Mouse (Mus musculus): ENCODE measurements around the gene Arhgap45. TPM values are rescaled to one million over a fixed set of nuclear protein-coding genes. Genes with fewer than 3 reads are reported as not detected.
A peak's percentile ranks its signal among the peaks of the same experiment; 100 is the strongest.
"Not testable (repeated sequence)": the region's sequence is repeated elsewhere in the genome, so short reads cannot be mapped to it uniquely, and the experiment has no call there.

The Arhgap45 gene
- polyA plus RNA-seq, 1 experiment = 1.6 TPM

GRCm38 (mm10) chr10:80052374-80052764, 35.9 kb downstream of the Arhgap45 start:
- H3K4me3 ChIP-seq (ENCODE audit: insufficient read depth, poor library complexity, severe bottlenecking) = no peak overlapping the region
- TF ChIP-seq MYOD1 (IDR thresholded peaks at IDR 0.05; ENCODE audit: control insufficient read depth, insufficient read length, low read depth) = no peak
- TF ChIP-seq CEBPB (IDR thresholded peaks at IDR 0.05; ENCODE audit: low read depth) = no peak
- no peak for TF ChIP-seq FOSL1 (IDR thresholded peaks at IDR 0.05; ENCODE audit: insufficient read depth, low read length, poor library complexity, severe bottlenecking)
- TF ChIP-seq MYOG (IDR thresholded peaks at IDR 0.05; ENCODE audit: control insufficient read depth, extremely low read depth, insufficient read length) = no peak
- no peak for TF ChIP-seq MAX (IDR thresholded peaks at IDR 0.05)
- no peak for TF ChIP-seq CTCF (IDR thresholded peaks at IDR 0.05; ENCODE audit: control insufficient read depth, insufficient read depth, insufficient read length)
- no peak for TF ChIP-seq USF1 (IDR thresholded peaks at IDR 0.05; ENCODE audit: low read depth)

DNA sequence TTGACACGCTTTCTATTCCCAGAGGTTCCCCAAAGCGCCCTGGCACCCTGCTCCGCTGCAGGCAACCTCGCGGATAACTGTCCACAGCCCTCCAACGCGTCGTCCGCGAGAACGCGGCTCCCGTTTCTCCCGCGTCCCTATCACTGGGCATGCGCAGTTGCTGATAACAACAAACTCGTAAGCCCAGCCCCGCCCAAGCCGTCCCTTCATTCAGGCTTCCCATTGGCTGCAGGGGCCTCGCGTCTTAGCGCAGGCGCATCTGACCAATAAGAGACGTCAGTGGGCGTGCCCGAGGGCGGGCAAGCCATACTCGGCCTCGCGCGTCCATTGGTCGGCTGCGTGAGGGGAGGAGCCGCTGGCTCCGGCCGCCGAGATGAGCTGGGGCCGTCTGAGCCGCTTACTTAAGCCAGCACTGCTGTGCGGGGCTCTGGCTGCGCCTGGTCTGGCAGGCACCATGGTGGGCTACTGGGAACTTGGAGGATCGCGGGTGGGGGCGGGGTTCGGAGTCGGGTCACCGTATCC, 36.9 kb downstream of the Arhgap45 start:
- peak overlapping the region; percentile 76 for H3K4me3 ChIP-seq (ENCODE audit: insufficient read depth, poor library complexity, severe bottlenecking)
- TF ChIP-seq MAX (IDR thresholded peaks at IDR 0.05) (peak; percentile 93), MYOG (IDR thresholded peaks at IDR 0.05; ENCODE audit: control insufficient read depth, extremely low read depth, insufficient read length) (no peak)
- H3ac ChIP-seq (ENCODE audit: control insufficient read depth, insufficient read length, low read depth) = peak overlapping the region; percentile 98
- peaks cover 26% of the 10 kb centered on the region for H3K79me3 ChIP-seq (ENCODE audit: low read depth)
- peaks cover 25% of the 10 kb centered on the region for H3K36me3 ChIP-seq (ENCODE audit: control insufficient read depth, insufficient read depth)
- H3K79me2 ChIP-seq (ENCODE audit: control insufficient read depth, insufficient read depth) = peaks cover 26% of the 10 kb centered on the region
- no peaks in the 10 kb centered on the region for H3K27me3 ChIP-seq (ENCODE audit: control insufficient read depth, insufficient read depth, insufficient read length)

More at GRCm38 (mm10) chr10:80052374-80052764, 35.9 kb downstream of the Arhgap45 start:
- Histone ChIP-seq H3K36me3 (ENCODE audit: control insufficient read depth, insufficient read depth) (peaks cover 15% of the 10 kb centered on the region), H3ac (ENCODE audit: control insufficient read depth, insufficient read length, low read depth) (no peak overlapping the region), H3K27me3 (ENCODE audit: control insufficient read depth, insufficient read depth, insufficient read length) (no peaks in the 10 kb centered on the region), H3K79me2 (ENCODE audit: control insufficient read depth, insufficient read depth) (peaks cover 26% of the 10 kb centered on the region), H3K79me3 (ENCODE audit: low read depth) (peaks cover 26% of the 10 kb centered on the region)

DNA sequence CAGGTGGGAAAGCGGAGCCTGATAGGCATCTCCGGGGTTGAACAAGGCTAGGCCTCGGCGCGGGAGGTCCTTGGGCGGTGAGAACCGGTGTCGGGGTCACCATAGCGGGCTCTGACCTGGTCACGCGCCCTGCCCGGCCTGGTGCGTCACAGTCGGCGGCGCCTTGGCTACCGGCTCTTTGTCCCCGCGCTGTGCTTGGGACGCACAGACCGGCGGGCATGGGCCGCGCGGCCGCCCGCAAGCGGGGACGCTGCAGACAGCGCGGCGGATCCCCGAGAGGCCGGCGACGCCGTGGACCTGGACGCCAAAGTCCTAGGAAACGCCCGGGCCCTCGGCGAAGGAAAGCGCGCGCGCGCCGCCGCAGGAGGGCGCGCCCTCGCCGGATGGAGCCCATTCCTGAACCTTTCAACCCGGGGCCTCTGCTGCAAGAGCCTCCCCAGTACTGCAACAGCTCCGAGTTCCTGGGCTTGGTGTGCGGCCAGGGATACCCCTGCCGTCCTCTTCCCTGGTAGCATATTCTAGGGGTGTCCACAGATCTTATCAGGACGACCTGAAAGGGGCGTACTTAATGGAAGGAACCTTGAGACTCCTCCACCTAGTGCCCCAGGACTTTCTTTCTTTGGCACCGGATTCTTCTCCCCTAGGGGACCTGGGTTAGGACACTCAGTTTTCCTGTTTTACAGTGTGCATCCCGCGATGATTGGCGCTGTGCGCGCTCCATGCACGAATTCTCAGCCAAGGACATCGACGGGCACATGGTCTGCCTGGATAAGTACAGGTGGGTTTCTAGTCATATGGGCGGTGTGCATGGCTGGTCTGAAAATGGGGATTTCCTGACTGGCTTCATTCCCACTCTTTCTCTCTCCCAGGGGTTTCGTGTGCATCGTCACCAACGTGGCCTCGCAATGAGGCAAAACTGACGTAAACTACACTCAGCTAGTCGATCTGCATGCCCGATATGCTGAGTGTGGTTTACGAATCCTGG, 37.7 kb downstream of the Arhgap45 start:
- H3K27me3 ChIP-seq (ENCODE audit: control insufficient read depth, insufficient read depth, insufficient read length) = no peaks in the 10 kb centered on the region
- TF ChIP-seq FOSL1 (IDR thresholded peaks at IDR 0.05; ENCODE audit: insufficient read depth, low read length, poor library complexity, severe bottlenecking) (no peak), CTCF (IDR thresholded peaks at IDR 0.05; ENCODE audit: control insufficient read depth, insufficient read depth, insufficient read length) (peak; percentile 36)
- peak overlapping the region; percentile 98 for H3ac ChIP-seq (ENCODE audit: control insufficient read depth, insufficient read length, low read depth)
- H3K79me2 ChIP-seq (ENCODE audit: control insufficient read depth, insufficient read depth) = peaks cover 26% of the 10 kb centered on the region
- H3K4me3 ChIP-seq (ENCODE audit: insufficient read depth, poor library complexity, severe bottlenecking) = peak overlapping the region; percentile 76
- peaks cover 26% of the 10 kb centered on the region for H3K79me3 ChIP-seq (ENCODE audit: low read depth)
- peaks cover 33% of the 10 kb centered on the region for H3K36me3 ChIP-seq (ENCODE audit: control insufficient read depth, insufficient read depth)

DNA sequence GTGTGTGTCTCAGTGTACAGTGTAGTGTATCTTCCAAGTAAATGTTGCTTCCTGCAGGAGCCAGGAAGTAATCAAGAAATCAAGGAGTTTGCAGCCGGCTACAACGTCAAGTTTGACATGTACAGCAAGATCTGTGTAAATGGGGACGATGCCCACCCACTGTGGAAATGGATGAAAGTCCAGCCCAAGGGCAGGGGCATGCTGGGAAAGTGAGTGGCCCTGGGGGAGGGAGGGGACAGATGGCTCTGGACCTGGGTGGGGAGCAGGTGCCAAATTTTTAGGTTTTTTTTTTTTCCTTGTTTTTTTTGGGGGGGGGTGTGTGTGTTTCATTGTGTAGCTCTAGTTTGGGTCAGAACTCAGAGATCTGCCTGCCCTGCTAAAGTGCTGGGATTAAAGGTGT, 38.5 kb downstream of the Arhgap45 start:
- peaks cover 36% of the 10 kb centered on the region for H3K36me3 ChIP-seq (ENCODE audit: control insufficient read depth, insufficient read depth)
- not testable (repeated sequence) for H3K27me3 ChIP-seq (ENCODE audit: control insufficient read depth, insufficient read depth, insufficient read length)
- H3K4me3 ChIP-seq (ENCODE audit: insufficient read depth, poor library complexity, severe bottlenecking) = peak overlapping the region; percentile 76
- peaks cover 26% of the 10 kb centered on the region for H3K79me2 ChIP-seq (ENCODE audit: control insufficient read depth, insufficient read depth)
- H3K79me3 ChIP-seq (ENCODE audit: low read depth) = peaks cover 26% of the 10 kb centered on the region
- peak overlapping the region; percentile 98 for H3ac ChIP-seq (ENCODE audit: control insufficient read depth, insufficient read length, low read depth)

DNA sequence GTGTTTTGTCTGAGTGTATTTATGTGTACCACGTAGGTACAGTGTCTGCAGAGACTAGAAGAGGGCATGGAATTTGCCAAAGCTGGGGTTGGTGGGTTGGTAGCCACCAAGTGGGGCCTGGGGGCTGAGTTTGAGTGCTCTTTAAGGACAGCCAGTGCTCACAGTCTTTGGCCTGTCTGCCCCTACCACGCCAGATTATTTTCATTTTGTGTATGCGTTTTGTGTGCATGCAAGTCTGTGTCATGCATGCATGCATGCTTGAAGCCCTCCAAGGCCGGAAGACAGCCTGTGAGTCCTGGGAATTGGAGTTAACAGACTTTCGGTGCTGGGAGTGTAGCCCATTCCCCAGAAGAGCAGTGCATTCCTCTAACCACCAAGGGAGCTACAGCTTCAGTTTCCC, 38.9 kb downstream of the Arhgap45 start:
- H3K4me3 ChIP-seq (ENCODE audit: insufficient read depth, poor library complexity, severe bottlenecking) = no peak overlapping the region
- H3K36me3 ChIP-seq (ENCODE audit: control insufficient read depth, insufficient read depth) = peaks cover 40% of the 10 kb centered on the region
- no peaks in the 10 kb centered on the region for H3K27me3 ChIP-seq (ENCODE audit: control insufficient read depth, insufficient read depth, insufficient read length)
- H3K79me3 ChIP-seq (ENCODE audit: low read depth) = peaks cover 26% of the 10 kb centered on the region
- TF ChIP-seq MAX (IDR thresholded peaks at IDR 0.05) (no peak), MYOG (IDR thresholded peaks at IDR 0.05; ENCODE audit: control insufficient read depth, extremely low read depth, insufficient read length) (no peak), FOSL1 (IDR thresholded peaks at IDR 0.05; ENCODE audit: insufficient read depth, low read length, poor library complexity, severe bottlenecking) (no peak), CTCF (IDR thresholded peaks at IDR 0.05; ENCODE audit: control insufficient read depth, insufficient read depth, insufficient read length) (no peak), USF1 (IDR thresholded peaks at IDR 0.05; ENCODE audit: low read depth) (no peak), MYOD1 (IDR thresholded peaks at IDR 0.05; ENCODE audit: control insufficient read depth, insufficient read length, low read depth) (no peak), CEBPB (IDR thresholded peaks at IDR 0.05; ENCODE audit: low read depth) (no peak)
- H3ac ChIP-seq (ENCODE audit: control insufficient read depth, insufficient read length, low read depth) = peak overlapping the region; percentile 5
- peaks cover 26% of the 10 kb centered on the region for H3K79me2 ChIP-seq (ENCODE audit: control insufficient read depth, insufficient read depth)

- Histone ChIP-seq H3K79me2 (ENCODE audit: control insufficient read depth, insufficient read depth) (peaks cover 26% of the 10 kb centered on the region), H3K79me3 (ENCODE audit: low read depth) (peaks cover 26% of the 10 kb centered on the region), H3K36me3 (ENCODE audit: control insufficient read depth, insufficient read depth) (peaks cover 45% of the 10 kb centered on the region), H3K27me3 (ENCODE audit: control insufficient read depth, insufficient read depth, insufficient read length) (no peaks in the 10 kb centered on the region), H3K4me3 (ENCODE audit: insufficient read depth, poor library complexity, severe bottlenecking) (peak overlapping the region; percentile 11), H3ac (ENCODE audit: control insufficient read depth, insufficient read length, low read depth) (no peak overlapping the region)
- TF ChIP-seq FOSL1 (IDR thresholded peaks at IDR 0.05; ENCODE audit: insufficient read depth, low read length, poor library complexity, severe bottlenecking) (no peak), USF1 (IDR thresholded peaks at IDR 0.05; ENCODE audit: low read depth) (no peak), MYOG (IDR thresholded peaks at IDR 0.05; ENCODE audit: control insufficient read depth, extremely low read depth, insufficient read length) (no peak), CEBPB (IDR thresholded peaks at IDR 0.05; ENCODE audit: low read depth) (no peak), MYOD1 (IDR thresholded peaks at IDR 0.05; ENCODE audit: control insufficient read depth, insufficient read length, low read depth) (no peak), MAX (IDR thresholded peaks at IDR 0.05) (no peak), CTCF (IDR thresholded peaks at IDR 0.05; ENCODE audit: control insufficient read depth, insufficient read depth, insufficient read length) (no peak)
Measured at GRCm38 (mm10) chr10:80055891-80056290, 39.4 kb downstream of the Arhgap45 start.

Data from C2C12 (cell line).